Mouse (Mus musculus) lung, postnatal 0 days (tissue): ENCODE measurements around the gene Ubr3.

ENCODE experiments used
- CTCF ChIP-seq: IDR thresholded peaks from 2 replicates; pipeline ENCODE4 v1.5.1; 2016; ENCODE audit warnings: antibody characterized with exemption, mild to moderate bottlenecking
- EP300 ChIP-seq: IDR thresholded peaks from 2 replicates; pipeline ENCODE4 v1.6.1; 2016; ENCODE audit warnings: antibody characterized with exemption, mild to moderate bottlenecking, control low read depth

- TF ChIP-seq CTCF (no peak), EP300 (no peak)
Observed at GRCm38 (mm10) chr2:70053803-70054202, 156.8 kb downstream of the Ubr3 start.
